Mouse (Mus musculus) gonadal fat pad, adult 2 months (tissue): Measurements from ENCODE around the gene Faap100. TPM values are rescaled to one million over a fixed set of nuclear protein-coding genes. Genes with fewer than 3 reads are reported as not detected.
"Not testable (repeated sequence)": the region's sequence is repeated elsewhere in the genome, so short reads cannot be mapped to it uniquely, and the experiment has no call there.

ENCODE experiments used
- DNase-seq: peaks from one replicate; pipeline ENCODE4 v3.0.0-alpha.2; 2012; ENCODE audit warnings: low read depth
- polyA plus RNA-seq: library from polyadenylated mRNA; depleted of rRNA; stranded (reverse); fragments of >200 nt; gene quantifications from 2 replicates; pipeline ENCODE4 v1.2.3, GENCODE M21; 2012; rRNA removed

Faap100 gene
- 28.5 and 29.6 TPM in 2 replicates for polyA plus RNA-seq

- peak; percentile 49 for DNase-seq
Measured at GRCm38 (mm10) chr11:120378611-120379540, at the start of gene Faap100. Faap100 (minus strand) TSS chr11:120378764.

GRCm38 (mm10) chr11:120426727-120427126 lies 48.2 kb upstream of the Faap100 start:
- no peak for DNase-seq

- no peak for DNase-seq
Measured at GRCm38 (mm10) chr11:120423569-120424295, 45.2 kb upstream of the Faap100 start.

- peak; percentile 65 for DNase-seq
Measured at GRCm38 (mm10) chr11:120422651-120423568, 44.3 kb upstream of the Faap100 start.

- DNase-seq: no peak
Measured at GRCm38 (mm10) chr11:120418592-120418991, 40.0 kb upstream of the Faap100 start.

- DNase-seq: no peak
Measured at GRCm38 (mm10) chr11:120417852-120418251, 39.3 kb upstream of the Faap100 start.

GRCm38 (mm10) chr11:120413621-120414020 lies 35.1 kb upstream of the Faap100 start:
- DNase-seq: not testable (repeated sequence)

- no peak for DNase-seq
Measured at GRCm38 (mm10) chr11:120406445-120406844, 27.9 kb upstream of the Faap100 start.

- no peak for DNase-seq
Measured at GRCm38 (mm10) chr11:120405867-120406266, 27.3 kb upstream of the Faap100 start.

- no peak for DNase-seq
Measured at GRCm38 (mm10) chr11:120404814-120405213, 26.2 kb upstream of the Faap100 start.

- no peak for DNase-seq
Measured at GRCm38 (mm10) chr11:120399319-120399718, 20.8 kb upstream of the Faap100 start.

- DNase-seq: no peak
Measured at GRCm38 (mm10) chr11:120397602-120398001, 19.0 kb upstream of the Faap100 start.

- peak; percentile 79 for DNase-seq
Measured at GRCm38 (mm10) chr11:120395661-120396060, 17.1 kb upstream of the Faap100 start.

- no peak for DNase-seq
Measured at GRCm38 (mm10) chr11:120388580-120388979, 10.0 kb upstream of the Faap100 start.

- DNase-seq: no peak
Measured at GRCm38 (mm10) chr11:120387157-120387556, 8.6 kb upstream of the Faap100 start.

- DNase-seq: no peak
Measured at GRCm38 (mm10) chr11:120386632-120387031, 8.1 kb upstream of the Faap100 start.

- no peak for DNase-seq
Measured at GRCm38 (mm10) chr11:120382509-120382908, 3.9 kb upstream of the Faap100 start.

- DNase-seq: no peak
Measured at GRCm38 (mm10) chr11:120381157-120381556, 2.6 kb upstream of the Faap100 start.

GRCm38 (mm10) chr11:120380271-120380670 lies 1.7 kb upstream of the Faap100 start:
- DNase-seq: no peak

GRCm38 (mm10) chr11:120378031-120378610 lies 443 bp downstream of the Faap100 start:
- DNase-seq: no peak

- no peak for DNase-seq
Measured at GRCm38 (mm10) chr11:120377337-120377736, 1.2 kb downstream of the Faap100 start.
